Mouse (Mus musculus) lung, postnatal 36 days (tissue): ENCODE measurements around the gene Wdr60.

ENCODE experiments used
- DNase-seq: peaks from one replicate; pipeline ENCODE4 v3.0.0; 2022; ENCODE audit warnings: mixed read lengths

Gene Wdr60

GRCm38 (mm10) chr12:116181436-116182050, 81.3 kb downstream of the Wdr60 start:
- no peak for DNase-seq

- DNase-seq, result peak; percentile 51
Observed at GRCm38 (mm10) chr12:116176930-116177329, 85.9 kb downstream of the Wdr60 start.

GRCm38 (mm10) chr12:116169666-116170065, 93.2 kb downstream of the Wdr60 start:
- peak; percentile 28 for DNase-seq

DNA sequence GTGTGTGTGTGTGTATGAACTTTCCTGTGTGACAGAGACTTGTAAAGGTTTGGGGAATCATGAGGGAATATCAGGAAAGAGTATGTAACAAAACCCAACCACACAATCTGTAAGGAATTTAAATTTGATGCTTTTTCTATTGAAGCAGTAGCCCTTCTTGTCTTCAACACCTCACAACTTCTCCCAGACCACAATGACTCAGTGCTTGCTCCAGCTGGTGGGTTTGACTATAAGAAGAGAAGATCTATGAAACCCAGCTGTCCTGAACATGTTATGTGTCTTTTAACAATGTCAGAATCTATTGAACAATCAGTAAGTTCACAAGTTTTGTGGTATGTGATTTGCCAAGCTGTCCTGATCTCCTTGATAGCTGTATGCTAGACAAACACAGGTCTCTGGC, 97.5 kb downstream of the Wdr60 start:
- DNase-seq, result no peak

GRCm38 (mm10) chr12:116159695-116160094, 103.1 kb downstream of the Wdr60 start:
- DNase-seq, result no peak

- no peak for DNase-seq
Observed at GRCm38 (mm10) chr12:116159223-116159622, 103.6 kb downstream of the Wdr60 start.

GRCm38 (mm10) chr12:116156792-116157532, 105.9 kb downstream of the Wdr60 start:
- DNase-seq, result no peak
